Mouse (Mus musculus): ENCODE results near the gene Osbpl3.

Osbpl3 gene

DNA sequence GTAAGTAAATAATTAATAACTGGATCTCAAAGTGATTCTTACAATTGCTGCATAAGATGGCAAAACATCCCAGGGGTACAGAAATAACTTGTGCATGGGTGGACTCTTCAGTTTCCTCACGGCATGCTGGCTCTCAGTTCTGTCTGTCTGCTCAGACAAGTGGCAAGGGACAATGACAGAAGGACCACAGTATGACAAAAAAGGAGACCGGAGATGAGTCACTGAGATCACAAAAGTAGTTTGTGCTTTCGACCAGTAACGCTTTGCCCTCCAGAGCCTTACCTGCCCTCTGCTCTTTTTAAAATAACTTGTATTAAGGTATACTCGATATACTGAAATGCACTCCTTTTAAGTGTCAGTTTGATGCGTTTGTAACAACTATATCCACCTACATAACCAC is 55.8 kb downstream of the Osbpl3 start:
- DNase-seq: no peak

DNA sequence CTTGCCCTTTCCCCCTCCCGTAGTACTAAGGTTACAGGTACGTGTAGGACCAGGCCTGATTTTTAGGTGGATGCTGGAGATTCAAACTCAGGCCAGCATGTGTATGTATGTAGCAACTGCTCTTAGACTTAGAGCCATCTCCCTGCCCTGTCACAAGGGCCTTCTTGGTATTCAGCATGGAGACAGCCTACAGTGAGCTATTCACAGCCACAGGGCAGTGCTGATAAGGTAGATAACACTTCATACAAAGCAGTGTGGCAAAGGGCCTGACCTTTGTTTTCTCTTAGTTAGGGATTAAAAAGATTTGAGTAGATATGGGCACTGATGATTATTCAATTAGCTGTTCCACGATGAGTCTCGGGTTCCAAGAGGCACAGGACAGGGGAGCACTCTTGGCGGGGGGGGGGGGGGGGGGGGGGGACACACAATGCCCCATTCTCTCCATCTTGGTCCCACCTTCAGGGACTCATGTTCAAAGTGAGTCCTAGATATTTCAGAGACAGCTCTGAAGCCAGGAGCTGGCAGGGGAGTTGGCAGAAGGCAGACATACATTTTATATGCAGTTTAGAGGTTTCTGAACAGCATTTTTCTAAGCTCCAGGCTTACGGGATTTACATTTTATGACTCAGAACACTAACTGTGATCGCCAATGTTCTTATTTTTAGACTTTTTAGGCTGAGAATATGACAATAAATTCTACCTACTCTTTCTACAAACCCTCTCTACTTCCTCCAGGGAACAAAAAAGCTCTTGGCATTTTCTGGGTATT is 56.4 kb downstream of the Osbpl3 start:
- DNase-seq: no peak

DNA sequence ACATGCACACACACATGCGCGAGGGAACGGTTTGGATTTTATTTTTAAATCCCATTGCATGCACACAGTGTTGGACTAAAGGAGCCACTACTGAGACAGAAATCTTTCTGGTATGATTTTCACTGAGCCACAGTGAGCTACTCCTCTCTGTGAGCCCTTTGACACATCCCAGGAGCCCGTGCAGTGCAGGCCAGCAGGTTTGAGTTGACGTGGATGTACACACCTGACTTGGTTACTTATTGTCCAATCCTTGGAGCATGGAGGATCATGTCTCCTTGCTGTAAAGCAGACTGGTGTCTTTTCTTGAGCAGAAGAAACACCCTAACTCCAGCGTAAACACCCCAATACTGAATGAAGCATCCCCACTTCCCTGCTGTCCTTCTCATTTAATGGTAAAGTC is 57.7 kb downstream of the Osbpl3 start:
- DNase-seq: peak; percentile 71

DNA sequence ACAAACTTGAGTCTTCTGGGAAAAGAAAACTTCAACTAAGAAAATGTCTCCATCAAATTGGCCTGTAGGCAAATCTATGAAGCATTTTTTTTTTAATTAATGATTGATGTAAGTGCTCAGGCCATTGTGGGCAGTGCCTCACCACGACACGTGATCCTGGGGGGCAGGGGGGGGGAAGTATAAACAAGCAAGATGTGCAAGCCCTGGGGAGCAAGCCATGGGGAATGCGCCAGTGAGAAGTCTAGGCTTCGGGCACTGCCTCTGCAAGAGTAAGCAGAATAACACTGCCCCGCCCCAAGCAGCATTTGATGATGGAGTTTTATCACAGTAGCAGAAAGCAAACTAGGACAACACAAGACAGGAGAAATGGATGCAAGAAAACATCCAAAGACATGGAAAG is 58.9 kb downstream of the Osbpl3 start:
- DNase-seq: peak; percentile 72

DNA sequence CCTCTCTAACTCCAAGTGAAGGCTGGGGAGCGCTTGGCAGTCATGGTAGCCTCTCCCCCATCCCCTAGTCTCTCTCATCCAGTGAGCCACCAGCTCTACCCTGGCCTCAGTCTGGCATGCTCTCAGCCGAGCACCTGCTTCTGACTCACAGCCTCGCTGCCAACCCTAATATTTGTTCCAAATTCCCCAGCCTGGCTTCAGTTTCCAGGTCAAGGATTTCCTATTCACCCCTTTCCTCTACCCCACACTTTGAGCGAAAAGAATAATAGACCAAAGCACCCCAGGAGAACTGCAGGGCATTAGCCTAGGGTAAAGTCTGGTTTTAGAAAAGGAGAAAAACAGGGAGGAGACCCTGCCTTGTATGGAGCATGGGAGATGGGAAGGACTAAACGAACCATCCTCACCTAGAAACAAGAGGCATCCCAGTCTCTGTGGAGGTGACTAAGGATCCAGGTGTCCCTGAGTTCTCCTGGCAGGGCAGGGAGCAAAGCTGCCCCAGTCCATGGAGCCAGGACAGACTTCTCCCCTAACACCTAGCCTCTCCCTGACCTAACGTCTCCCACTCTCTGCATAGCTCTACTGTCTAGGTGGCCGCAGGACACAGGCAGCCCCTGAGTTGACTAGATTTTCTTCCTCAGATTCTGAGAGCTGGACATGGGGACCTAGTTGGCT is 60.2 kb downstream of the Osbpl3 start:
- DNase-seq: no peak

DNA sequence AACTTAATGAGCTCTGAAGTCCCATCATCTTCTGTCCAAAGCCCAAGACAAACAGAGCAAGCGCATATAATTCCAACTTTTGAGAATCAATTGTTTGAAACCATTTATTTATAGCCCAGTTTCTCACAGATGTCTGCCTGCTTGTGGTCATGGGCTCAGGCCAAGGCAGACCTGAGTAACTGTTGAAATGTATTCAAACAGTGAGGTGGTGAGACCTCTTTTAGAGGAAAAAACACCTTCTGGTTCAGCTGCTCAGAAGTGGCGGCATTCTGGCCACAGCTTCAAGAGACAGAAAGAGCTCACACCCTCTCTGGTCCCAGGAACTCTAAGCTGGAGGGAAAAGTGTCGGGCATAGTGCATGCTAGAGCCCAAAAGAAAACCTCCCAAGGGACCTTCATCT is 61.6 kb downstream of the Osbpl3 start:
- DNase-seq: no peak

DNA sequence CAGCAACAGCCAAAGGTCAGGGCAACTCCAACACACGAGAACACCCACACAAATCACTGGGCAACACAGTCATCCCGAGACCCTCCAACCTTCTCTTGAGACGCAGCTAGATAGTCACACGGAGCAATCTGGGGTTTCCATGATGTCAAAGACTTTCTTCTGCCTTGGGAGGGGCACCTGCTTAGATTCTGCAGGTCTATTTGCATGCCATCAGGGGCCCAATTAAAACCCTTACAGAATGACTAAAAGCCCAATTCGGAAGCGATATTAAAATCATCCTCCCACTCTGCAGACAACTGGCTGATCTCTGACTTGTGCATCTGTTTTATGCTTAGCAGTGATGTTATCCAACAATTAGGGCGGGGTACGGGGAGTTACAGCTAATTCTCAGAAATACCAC is 62.0 kb downstream of the Osbpl3 start:
- DNase-seq: no peak

DNA sequence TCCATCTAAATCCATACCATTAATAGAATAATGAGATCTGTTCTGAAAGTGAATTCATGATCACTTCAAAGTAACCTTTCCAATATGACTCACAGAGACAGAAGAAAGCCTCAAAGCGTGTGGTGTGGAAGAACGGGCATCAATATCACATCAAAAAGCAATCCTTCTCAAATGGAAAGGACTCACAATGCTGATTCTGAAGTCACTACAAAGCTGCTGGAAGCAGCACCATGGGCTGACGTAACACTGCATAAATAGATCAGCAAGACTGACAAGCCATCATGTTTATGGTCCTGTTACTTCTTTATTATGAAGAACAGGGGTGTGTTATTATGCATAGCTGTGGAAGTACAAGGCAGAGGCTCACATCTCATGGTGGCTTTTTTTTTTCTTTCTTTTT is 64.0 kb downstream of the Osbpl3 start:
- no peak for DNase-seq

DNA sequence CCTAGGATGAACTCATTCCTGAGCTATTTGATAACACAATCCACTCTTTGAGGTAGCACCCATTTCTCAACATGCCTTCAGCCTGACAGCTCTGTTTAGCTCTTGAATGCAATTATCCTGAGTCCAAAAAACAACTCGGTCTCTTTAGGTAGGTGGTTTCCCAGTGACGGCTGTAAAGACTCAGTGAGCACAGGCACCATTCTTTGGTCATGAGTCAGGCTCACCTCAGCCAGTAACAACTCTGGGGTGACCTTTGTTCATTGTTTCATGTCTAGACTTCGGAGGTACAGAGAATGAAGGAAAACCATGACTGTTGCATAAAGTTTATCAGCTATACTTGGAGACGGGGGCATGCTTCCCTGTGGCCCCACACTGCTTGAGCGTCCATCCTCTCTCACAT is 65.7 kb downstream of the Osbpl3 start:
- peak; percentile 43 for DNase-seq

DNA sequence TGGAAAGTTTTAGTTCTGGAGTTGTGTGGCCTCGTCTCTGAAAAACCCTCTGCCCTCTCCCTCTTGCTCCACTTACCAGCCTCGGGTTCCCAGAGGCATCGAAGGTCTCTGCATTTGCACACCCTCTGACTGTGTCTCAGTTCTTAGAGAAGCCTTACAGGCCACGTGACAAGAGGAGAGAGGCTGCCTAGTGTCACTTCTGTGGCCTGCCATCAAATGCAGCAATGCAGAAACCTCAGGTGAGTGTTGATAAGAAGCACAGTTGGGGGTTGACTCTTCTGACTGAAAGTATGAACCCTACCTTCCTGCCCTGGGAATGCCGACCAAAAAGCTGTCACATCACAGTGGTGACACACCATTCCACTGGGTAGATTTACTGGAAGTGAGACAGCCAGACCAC is 68.4 kb downstream of the Osbpl3 start:
- DNase-seq: no peak

DNA sequence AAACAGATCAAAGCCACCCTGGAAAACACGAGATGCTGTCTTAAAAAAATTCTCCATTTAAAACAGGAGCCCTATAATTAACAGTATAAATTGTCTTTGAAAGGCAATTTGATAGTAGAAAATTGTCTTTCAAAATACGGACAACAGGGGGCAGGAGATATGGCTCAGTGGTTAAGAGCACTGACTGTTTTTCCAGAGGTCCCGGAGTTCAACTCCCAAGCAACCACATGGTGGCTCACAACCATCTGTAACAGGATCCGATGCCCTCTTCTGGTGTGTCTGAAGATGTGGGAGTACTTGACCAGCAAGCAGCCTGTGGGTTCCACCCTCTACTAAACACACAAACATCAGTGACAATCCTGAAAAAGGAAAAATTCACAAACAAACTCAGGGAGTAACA is 69.5 kb downstream of the Osbpl3 start:
- DNase-seq: no peak

DNA sequence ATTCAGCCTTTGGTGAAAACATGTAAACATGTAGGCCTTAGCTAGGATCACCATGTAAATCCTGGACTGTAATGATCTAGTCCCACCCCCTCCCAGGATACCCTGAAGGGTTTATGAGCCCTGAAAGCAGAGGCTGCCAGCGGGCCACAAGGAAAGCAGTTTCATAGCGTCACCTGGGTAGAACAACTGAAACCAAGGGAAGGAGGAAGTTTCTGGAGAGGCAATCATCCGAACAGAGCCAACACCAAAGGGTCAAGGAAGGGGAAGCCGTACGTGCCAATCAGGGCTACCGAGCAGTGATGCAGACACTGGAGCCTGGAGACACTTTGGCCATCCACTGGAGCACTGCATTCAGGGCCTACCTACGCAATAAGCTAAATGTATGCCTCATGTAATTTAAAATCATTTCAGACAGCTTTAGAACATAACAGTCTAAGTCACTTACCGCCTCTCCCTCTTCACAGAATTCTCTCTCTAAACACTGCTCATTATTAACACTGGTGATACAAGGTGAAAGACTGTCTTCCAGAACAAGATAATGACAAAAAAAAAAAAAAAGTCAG is 70.5 kb downstream of the Osbpl3 start:
- no peak for DNase-seq

DNA sequence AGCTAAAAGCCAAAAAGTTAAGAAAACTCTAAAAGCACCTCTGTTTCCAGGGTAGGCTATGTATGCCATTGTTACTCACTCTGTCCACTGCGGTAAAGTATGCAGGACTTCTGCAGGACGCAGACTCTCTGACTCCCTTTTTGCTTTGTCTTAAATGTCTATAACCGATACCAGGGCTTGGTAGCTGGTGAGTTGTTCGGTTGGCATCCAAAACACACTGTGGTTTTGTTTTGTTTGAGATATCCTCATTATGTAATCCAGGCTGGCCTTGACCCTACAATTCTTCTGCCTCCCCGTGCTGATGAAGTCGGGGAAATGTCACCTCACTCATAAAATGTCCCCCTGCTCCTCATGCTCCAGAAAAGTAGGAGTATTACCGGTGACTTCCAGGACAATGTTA is 73.3 kb downstream of the Osbpl3 start:
- DNase-seq: no peak

DNA sequence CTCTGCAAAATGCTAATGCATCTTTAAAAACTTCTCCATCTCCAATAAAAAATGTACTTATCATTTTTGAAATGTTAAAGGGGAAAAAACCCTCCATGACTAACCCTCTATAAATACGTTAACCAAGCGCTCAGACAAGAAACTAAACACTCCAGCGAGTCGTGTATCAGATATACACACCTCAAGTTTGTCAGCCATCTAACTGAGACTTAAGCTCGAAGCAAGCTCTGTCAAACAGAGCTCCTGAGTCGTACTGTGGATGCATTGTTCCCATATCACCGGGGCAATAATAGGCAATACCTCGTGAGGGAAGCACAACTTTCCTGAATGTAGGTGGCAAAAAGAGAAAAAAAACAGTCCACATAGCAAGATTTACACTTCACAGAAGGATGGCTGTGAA is 73.8 kb downstream of the Osbpl3 start:
- DNase-seq: no peak

DNA sequence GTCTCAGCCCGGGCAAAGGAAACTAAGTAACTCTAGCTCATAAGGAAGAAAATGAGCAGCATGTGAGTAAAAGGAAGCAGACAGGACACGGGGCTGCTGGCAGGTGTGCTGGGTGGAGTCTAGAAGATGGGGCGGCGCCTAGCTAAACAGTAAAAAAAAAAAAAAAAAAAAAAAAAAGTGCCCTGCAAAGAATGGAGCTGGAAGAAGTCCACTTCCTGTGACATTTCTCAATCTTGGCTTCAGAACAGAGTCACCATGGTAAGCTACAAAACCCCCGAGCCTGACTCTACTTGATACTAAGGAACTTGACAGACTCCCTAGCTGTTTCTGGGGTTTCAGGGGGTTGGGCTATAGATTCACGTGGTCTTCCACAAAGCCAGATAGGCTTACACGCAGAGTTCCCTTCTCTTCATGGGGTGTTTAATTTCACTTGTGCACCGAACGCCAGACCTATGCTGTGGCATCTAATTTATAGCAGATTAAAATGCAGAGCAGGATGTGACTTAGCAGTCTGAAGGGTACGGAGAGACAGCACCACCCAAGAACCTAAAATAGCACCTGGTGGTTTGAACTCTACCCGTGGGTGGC is 74.4 kb downstream of the Osbpl3 start:
- DNase-seq: peak; percentile 44

DNA sequence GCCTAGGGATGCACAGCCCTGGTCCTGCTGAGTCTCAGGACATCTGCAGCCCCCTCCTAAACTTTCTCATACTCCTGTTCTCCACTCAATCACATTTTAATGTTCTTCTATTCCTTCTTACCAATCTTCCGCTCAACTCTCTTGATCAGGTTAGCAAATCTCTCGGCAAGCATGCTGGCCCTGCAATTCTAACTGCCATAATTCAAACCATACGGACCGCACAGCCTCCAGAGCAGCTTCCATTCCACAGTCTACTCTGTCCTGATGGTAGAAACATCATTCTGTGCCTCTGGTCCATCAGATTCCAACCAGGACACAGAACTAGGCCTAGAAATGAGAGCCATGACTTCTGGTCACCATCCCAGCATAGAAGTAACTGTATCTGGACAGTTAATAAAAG is 76.3 kb downstream of the Osbpl3 start:
- DNase-seq: no peak

DNA sequence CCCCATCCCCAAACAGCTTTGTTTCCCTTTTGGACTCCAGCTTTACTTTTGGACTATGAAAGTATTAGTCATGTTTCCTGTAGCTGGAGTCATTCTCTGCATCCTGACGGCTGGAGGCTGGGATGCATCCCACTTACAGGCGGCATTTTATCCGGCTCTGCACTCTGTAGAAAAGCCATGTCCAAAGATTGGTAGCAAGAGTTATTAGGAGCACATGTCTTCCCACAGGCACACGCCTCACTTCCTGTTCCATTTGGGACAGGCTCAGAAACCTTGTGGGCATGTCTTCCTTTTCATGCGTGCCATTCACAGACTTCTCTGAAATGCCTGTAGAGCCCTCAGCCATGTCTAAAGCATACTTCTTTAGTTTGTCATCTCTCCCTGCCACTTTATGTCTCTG is 76.9 kb downstream of the Osbpl3 start:
- DNase-seq: no peak

DNA sequence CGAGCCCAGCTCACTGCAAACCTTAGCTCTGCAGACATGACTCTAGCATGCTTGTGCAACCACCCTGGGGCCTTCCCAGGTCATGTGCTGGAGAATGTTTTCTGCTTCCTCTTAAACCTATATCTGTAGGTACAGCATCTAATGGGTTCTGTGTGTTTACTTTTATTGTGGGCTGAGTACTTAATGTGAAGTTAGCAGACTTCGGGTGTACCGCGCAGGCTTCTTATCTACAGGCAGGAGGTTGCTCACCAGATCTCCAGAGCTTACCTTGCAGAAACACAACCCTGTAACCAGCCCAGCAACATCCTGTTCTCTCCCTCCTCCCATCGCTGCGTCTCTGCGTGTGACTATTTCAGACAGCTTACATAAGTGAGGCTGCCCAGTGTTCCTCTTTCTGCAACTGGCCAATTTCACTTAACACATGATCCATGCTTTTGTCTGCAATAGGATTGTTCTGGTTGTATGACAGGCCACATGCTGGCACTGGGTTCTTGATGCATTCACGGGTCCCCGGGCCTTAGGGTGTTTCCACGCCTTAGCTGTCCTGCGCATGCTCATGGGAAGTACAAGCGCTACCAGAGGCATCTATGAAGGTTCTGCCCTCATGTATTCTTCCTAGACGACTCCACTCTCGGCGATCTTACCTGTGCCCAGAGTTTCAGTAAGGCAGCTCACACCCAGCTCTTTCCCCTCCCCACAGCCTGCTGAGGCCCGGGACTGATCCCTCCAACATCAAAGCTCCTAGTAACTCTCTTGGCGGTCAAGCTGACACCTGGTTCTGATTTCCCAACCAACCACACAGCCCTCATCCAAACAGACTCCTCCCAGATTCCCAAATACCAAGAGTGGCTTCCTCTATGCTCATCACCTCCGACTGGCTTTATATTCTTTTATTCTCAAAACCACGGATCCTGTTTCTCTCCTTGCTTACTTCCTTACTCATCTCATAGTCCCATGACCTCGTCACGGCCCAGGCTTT is 78.0 kb downstream of the Osbpl3 start:
- DNase-seq: no peak

DNA sequence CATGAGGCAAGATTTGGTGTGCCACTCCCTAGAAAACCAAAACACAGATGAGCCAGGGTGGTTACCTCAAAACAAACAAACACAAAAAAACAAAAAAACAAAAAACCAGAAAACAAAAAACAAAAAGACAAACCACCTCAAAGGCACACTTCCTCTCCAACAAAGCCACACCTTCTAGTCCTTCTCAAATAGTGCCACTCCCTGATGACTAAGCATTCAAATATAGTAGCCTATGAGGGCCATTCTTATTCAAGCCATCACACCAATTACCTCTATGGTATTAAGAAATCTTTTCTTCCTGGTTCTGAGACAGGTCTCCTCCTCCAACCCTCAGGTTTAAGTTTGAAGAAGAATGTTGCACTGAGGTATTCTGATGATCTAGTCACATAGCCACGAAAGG is 79.3 kb downstream of the Osbpl3 start:
- DNase-seq: no peak

DNA sequence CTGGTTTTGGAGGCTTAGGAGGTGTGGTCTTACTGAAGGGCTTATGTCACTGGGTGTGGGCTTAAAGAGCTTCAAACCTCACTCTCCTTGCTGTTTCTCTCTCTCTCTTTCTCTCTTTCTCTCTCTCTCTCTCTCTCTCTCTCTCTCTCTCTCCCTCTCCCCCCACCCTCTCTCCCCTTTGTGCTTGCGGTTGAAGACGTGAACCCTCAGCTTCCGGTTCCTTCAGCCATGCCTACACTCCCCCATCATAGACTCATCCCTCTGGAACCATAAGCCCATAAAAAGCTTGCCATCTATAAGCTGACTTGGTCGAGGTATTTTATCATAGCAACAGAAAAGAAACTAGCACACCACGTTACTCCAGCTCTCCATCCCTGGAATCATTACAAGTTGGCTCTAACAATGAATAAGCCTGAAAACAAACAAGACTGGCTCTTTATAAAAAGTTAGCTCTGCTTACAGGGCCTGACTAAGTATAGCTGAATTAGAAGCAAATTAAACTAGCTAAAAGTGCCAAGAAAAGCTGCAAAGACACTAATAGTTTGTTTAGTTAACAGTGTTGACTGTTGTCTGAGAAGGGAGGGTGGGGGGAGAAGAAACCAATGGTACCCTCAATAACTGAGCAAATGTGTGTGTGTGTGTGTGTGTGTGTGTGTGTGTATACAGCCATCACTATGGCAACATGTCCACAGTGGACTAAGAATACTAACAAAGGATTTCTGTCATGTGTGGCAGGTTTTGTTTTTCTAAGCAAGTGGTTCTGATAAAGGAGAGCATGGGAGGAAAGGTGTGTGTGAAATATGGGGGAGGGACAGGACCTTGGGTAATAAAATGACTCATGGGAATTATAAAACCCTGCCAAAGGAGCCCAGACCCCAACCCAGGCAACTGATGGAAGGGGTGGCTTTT is 83.2 kb downstream of the Osbpl3 start:
- no peak for DNase-seq

DNA sequence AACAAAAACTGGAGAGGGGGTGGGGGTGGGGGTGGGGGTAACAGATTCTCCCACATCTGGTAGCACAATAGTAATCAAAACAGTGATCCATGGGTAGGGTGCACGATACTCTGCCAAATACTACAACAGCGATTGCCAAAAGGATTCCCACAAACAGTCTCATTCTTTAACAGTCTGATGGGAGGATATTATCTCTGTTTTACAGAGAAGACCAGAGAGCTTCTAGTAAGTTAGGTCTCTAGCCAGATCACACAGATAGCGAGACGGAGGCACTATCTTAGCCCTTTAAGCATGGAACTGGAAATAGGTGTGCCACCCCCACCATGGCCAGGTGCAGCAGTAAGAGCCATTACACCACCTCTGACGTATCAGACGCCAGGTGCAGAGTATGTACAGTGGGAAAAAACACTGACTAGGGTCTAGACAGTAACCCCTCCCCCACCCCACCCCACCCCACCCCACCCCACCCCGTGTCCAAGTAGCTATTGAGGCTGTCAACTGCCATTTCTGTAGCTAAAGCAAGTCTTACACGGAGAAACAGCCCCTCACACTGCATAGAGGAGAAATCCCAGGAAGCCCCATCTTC is 84.4 kb downstream of the Osbpl3 start:
- no peak for DNase-seq
